Mouse (Mus musculus) bone marrow, adult 2 months (tissue): Measurements from ENCODE around the gene Trpm3.

Experiments used
- CTCF ChIP-seq: fragments of 200-500 bp; IDR thresholded peaks from 2 replicates; pipeline ENCODE4 v1.5.1; 2011; ENCODE audit warnings: low read length, control low read depth; ENCODE audit not compliant: control insufficient read depth, insufficient read depth
- POLR2A ChIP-seq: fragments of 200-500 bp; IDR thresholded peaks from 2 replicates; pipeline ENCODE4 v1.6.1; 2011; ENCODE audit warnings: low read depth, mild to moderate bottlenecking, control low read depth, low read length, borderline replicate concordance; ENCODE audit not compliant: control insufficient read depth

GRCm38 (mm10) chr19:22638394-22638954 is 499.6 kb downstream of the Trpm3 start:
- TF ChIP-seq POLR2A (no peak), CTCF (no peak)
